Mouse (Mus musculus): ENCODE results near the gene Capn12. TPM values are rescaled to one million over a fixed set of nuclear protein-coding genes. Genes with fewer than 3 reads are reported as not detected.

Capn12 gene
- total RNA-seq (2021), result under 1 TPM in 1 of 2 experiments, not detected in 1; 0.14 TPM
- 0.48 and 0.80 TPM in 2 replicates for polyA plus RNA-seq (2012; rRNA removed)
- long read RNA-seq, result 0 reads

GRCm38 (mm10) chr7:28881199-28881598, at the start of gene Capn12:
Capn12 (plus strand) TSS chr7:28881422.
- no peak for DNase-seq

- DNase-seq, result no peak
Measured at GRCm38 (mm10) chr7:28832137-28832536, 49.1 kb upstream of the Capn12 start.

GRCm38 (mm10) chr7:28833723-28834347, 47.4 kb upstream of the Capn12 start, which contains the start of gene Lgals4:
Lgals4 (plus strand) TSS chr7:28833854.
- no peak for DNase-seq

- peak; percentile 18 for DNase-seq
Measured at GRCm38 (mm10) chr7:28836936-28837335, 44.3 kb upstream of the Capn12 start.

- peak; percentile 13 for DNase-seq
Measured at GRCm38 (mm10) chr7:28838331-28838730, 42.9 kb upstream of the Capn12 start.

GRCm38 (mm10) chr7:28847273-28847672, 33.9 kb upstream of the Capn12 start:
- no peak for DNase-seq

GRCm38 (mm10) chr7:28849700-28850236, 31.5 kb upstream of the Capn12 start:
- DNase-seq, result no peak

GRCm38 (mm10) chr7:28850642-28851041, 30.6 kb upstream of the Capn12 start:
- DNase-seq, result no peak

GRCm38 (mm10) chr7:28859953-28860352, 21.3 kb upstream of the Capn12 start:
- no peak for DNase-seq

- DNase-seq, result no peak
Measured at GRCm38 (mm10) chr7:28860898-28861297, 20.3 kb upstream of the Capn12 start.

GRCm38 (mm10) chr7:28862817-28863499, 18.3 kb upstream of the Capn12 start:
- peak; percentile 7 for DNase-seq

- DNase-seq, result no peak
Measured at GRCm38 (mm10) chr7:28863540-28863939, 17.7 kb upstream of the Capn12 start, which contains the start of gene Lgals7. Lgals7 (plus strand) TSS chr7:28863853.

- DNase-seq, result no peak
Measured at GRCm38 (mm10) chr7:28864288-28864750, 16.9 kb upstream of the Capn12 start.

GRCm38 (mm10) chr7:28865481-28866300, 15.5 kb upstream of the Capn12 start:
- peak; percentile 90 for DNase-seq

GRCm38 (mm10) chr7:28866769-28867507, 14.3 kb upstream of the Capn12 start:
- DNase-seq, result no peak

GRCm38 (mm10) chr7:28867508-28868340, 13.5 kb upstream of the Capn12 start:
- peak; percentile 79 for DNase-seq

GRCm38 (mm10) chr7:28870901-28871664, 10.1 kb upstream of the Capn12 start:
- no peak for DNase-seq

GRCm38 (mm10) chr7:28874565-28874964, 6.7 kb upstream of the Capn12 start:
- DNase-seq, result no peak

- DNase-seq, result peak; percentile 59
Measured at GRCm38 (mm10) chr7:28876099-28876498, 5.1 kb upstream of the Capn12 start.

- no peak for DNase-seq
Measured at GRCm38 (mm10) chr7:28877155-28877554, 4.1 kb upstream of the Capn12 start.
